Mouse (Mus musculus) lung, embryonic 16.5 days (tissue): ENCODE measurements at regions not wholly inside any gene's neighbourhood (a gene's known extent, or its start where the extent isn't known, plus 50 kb on each side); places are given as distances from the start of the nearest gene placed in this dataset.

Source experiments
- ATAC-seq: fragments of 200-750 bp; cut with Nextera tagmentation; 2 replicates; pipeline ENCODE4 v1.8.0; 2017; ENCODE audit warnings: low read depth, mild to moderate bottlenecking, moderate library complexity
- H3K27ac ChIP-seq: fragments of 300-500 bp; sonication (generic); 2 replicates; pipeline ENCODE4 v1.5.1; 2014; ENCODE audit warnings: mild to moderate bottlenecking, control low read depth, low read length
- H3K27me3 ChIP-seq: fragments of 300-500 bp; sonication (generic); 2 replicates; pipeline ENCODE4 v1.6.1; 2014; ENCODE audit warnings: low read depth, low read length, mixed read lengths; ENCODE audit not compliant: control insufficient read depth, insufficient read depth
- H3K36me3 ChIP-seq: fragments of 300-500 bp; sonication (generic); 2 replicates; pipeline ENCODE4 v1.6.1; 2014; ENCODE audit warnings: low read length; ENCODE audit not compliant: control insufficient read depth, insufficient read depth
- H3K4me1 ChIP-seq: fragments of 300-500 bp; sonication (generic); replicated peaks from 2 replicates; pipeline ENCODE4 v1.6.1; 2014; ENCODE audit warnings: low read length, mixed read lengths; ENCODE audit not compliant: control insufficient read depth, insufficient read depth
- H3K4me2 ChIP-seq: fragments of 300-500 bp; sonication (generic); 2 replicates; pipeline ENCODE4 v1.6.1; 2014; ENCODE audit warnings: low read depth, low read length, control low read depth
- H3K4me3 ChIP-seq: fragments of 300-500 bp; sonication (generic); 2 replicates; pipeline ENCODE4 v1.5.1; 2014; ENCODE audit warnings: mild to moderate bottlenecking, low read length, control low read depth
- H3K9ac ChIP-seq: fragments of 300-500 bp; sonication (generic); 2 replicates; pipeline ENCODE4 v1.6.1; 2014; ENCODE audit warnings: low read length, control low read depth
- H3K9me3 ChIP-seq: fragments of 300-500 bp; sonication (generic); 2 replicates; pipeline ENCODE4 v1.6.1; 2016; ENCODE audit warnings: low read length; ENCODE audit not compliant: control insufficient read depth
- WGBS: fragments of 180-500 bp; shearing (Covaris S2); extraction: QIAGEN DNeasy Blood & Tissue Kit; methylation state at CpG from one replicate; pipeline ENCODE4 v1.1.7; 2014; 5-methylcytosine and 5-hydroxymethylcytosine counted together

DNA sequence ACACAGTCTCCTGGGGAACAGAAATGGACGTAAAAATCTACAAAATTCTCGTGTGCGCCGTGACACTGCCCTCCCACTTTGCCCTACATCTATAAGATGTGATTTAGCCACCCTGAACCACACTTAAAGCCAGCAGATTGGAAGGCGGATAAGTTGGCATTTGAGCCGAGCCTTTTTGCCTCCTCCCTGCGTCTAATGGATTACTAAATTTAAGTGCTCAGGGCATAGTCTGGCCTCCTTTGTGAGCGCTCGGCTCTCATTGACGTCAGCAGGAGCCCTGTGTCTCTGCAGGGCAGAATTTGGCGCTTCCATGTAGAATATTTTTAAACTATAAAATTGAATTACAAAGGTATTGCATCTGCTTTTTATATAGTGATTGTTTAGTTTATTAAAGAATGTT lies 165.4 kb downstream of the Gm11077 start:
- H3K9me3 ChIP-seq = no peaks in the 10 kb centered on the region
- no peak overlapping the region for H3K4me3 ChIP-seq
- H3K36me3 ChIP-seq = no peaks in the 10 kb centered on the region
- WGBS = 45% methylated on average over 11 of the region's 11 CpGs
- no peak overlapping the region for H3K9ac ChIP-seq
- H3K4me1 ChIP-seq = peaks cover 8% of the 10 kb centered on the region
- no peak overlapping the region for H3K4me2 ChIP-seq
- no peak for ATAC-seq
- no peak overlapping the region for H3K27ac ChIP-seq
- H3K27me3 ChIP-seq = no peaks in the 10 kb centered on the region

DNA sequence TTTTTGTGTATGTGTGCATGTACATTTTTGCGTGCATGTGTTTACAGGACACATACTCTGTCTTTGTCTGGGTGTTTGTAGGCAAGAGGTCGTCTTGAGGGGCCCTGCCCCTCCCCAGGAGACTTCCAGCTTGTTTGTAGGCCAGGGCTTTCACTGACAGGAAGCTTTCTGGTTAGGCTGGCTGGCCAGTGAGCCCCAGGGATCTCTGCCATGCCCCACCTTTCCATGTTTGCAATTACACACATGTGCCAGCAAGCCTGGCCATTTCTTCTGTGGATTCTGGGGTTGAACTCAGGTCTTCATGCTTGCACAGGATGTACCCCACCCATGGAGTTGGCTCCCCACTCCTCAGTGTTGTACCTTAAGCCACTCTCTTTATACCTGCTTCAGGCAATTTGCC lies 166.4 kb downstream of the Gm11077 start:
- no peaks in the 10 kb centered on the region for H3K9me3 ChIP-seq
- H3K4me2 ChIP-seq = no peak overlapping the region
- H3K36me3 ChIP-seq = no peaks in the 10 kb centered on the region
- WGBS = 39% methylated on average over 2 of the region's 2 CpGs
- peaks cover 8% of the 10 kb centered on the region for H3K4me1 ChIP-seq
- no peak overlapping the region for H3K4me3 ChIP-seq
- H3K27me3 ChIP-seq = no peaks in the 10 kb centered on the region
- ATAC-seq = no peak
- H3K27ac ChIP-seq = no peak overlapping the region
- no peak overlapping the region for H3K9ac ChIP-seq

DNA sequence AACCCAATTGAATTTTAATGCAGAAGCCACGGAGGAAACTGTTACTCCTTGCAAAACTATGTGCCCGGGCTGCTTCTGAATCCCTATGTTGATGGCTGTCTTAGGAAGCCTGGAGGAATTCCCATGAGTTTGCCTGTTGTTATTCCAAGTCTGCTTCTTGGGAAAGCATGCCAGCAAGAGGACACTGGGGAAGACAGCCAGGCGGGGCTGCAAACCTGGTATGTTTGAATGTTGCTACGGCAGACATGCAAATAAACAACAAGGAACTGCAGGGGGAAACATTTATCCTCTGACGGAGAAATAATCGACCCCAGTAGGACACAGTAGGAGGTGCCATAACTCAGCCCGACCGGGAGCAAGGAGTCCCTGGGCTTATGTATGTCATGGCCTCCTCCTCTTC lies 168.0 kb downstream of the Gm11077 start:
- 22% methylated on average over 8 of the region's 8 CpGs for WGBS
- Histone ChIP-seq H3K27ac (no peak overlapping the region), H3K27me3 (no peaks in the 10 kb centered on the region), H3K4me1 (peaks cover 8% of the 10 kb centered on the region), H3K4me2 (peak overlapping the region; percentile 25; the same call in 1 of the 2 replicates), H3K9me3 (no peaks in the 10 kb centered on the region), H3K9ac (no peak overlapping the region), H3K36me3 (no peaks in the 10 kb centered on the region), H3K4me3 (0 out of 2 replicates have a peak overlapping the region, but pooled peaks have one; percentile 6)
- peak; percentile 66 for ATAC-seq

DNA sequence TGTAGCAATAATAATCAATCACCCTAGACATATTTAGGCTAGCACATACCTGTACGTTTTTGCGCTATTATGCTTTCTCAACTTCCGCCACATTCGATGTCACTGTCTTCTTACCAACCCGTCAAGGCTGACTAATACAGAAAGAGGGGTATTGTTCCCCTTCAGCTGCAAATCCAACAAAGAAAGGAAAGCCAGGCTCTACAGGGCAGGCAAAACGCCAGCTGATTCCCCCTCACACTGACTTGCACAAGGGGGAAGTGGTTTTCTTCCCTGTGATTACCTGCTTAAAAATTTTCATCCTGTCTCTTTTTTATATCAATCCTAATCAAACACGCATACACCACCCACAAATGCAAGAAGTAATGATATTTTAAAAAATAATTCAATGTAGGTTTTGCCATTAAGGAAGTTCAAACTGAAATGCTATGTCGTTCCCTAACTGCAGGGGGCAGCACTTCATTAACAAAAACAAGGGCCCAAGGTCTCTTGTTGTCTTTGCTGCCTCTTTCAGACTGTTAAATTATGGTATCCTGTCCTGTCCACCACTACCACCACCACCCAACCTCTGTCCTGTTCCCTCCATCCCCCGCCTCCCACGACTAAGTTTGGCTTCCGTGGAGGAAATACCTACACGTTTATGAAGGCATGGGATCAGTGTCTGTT lies 195.4 kb downstream of the Gm11077 start:
- ATAC-seq = peak; percentile 56; the same call in 1 of the 2 replicates
- H3K36me3 ChIP-seq = no peaks in the 10 kb centered on the region
- H3K27me3 ChIP-seq = no peaks in the 10 kb centered on the region
- H3K9ac ChIP-seq = no peak overlapping the region
- no peak overlapping the region for H3K4me2 ChIP-seq
- H3K27ac ChIP-seq = no peak overlapping the region
- 45% methylated on average over 12 of the region's 12 CpGs for WGBS
- no peak overlapping the region for H3K4me3 ChIP-seq
- H3K4me1 ChIP-seq = no peaks in the 10 kb centered on the region
- H3K9me3 ChIP-seq = no peaks in the 10 kb centered on the region

DNA sequence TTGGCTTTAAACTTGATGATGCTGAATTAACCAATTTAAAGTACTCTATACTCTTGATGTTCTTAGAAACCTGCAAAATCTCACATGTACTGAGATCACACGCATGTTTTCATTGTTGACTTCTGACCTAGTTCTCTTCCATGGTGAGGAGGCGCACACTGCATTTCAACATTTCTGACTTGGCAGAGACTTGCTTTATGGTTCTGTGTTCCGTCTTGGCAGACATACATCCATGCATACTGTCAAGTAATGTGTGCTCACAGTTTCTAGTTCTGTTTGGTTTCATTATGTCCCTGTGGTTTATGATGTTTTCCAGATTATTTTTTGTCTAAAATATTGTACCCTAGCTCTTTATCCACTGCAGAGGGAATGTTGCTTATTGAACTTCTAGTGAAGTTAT lies 198.5 kb downstream of the Gm11077 start:
- no peak overlapping the region for H3K4me3 ChIP-seq
- 71% methylated on average over 3 of the region's 3 CpGs for WGBS
- no peak overlapping the region for H3K9ac ChIP-seq
- no peak overlapping the region for H3K27ac ChIP-seq
- no peaks in the 10 kb centered on the region for H3K9me3 ChIP-seq
- no peaks in the 10 kb centered on the region for H3K27me3 ChIP-seq
- peak; percentile 69 for ATAC-seq
- no peak overlapping the region for H3K4me2 ChIP-seq
- H3K4me1 ChIP-seq = no peaks in the 10 kb centered on the region
- H3K36me3 ChIP-seq = no peaks in the 10 kb centered on the region

DNA sequence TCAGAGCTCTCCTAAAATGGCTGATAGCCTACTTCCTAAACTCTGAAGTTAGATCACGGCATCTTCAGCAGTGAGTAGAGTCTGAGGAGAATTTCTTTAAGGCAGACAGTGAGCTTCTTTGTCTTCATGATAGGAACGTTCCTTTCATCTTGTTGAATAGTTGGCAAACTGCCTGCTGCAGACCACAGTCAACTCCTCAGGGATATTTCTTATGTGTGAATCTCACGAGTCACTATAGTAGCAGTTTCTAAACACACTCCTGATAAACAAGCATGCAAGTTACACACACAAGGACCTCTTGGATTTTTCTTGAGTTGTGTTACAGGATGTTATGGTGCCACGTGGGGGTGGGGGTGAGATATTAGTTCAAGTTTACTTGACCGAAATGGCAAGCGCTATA lies 205.2 kb downstream of the Gm11077 start:
- Histone ChIP-seq H3K4me2 (no peak overlapping the region), H3K9ac (no peak overlapping the region), H3K4me3 (no peak overlapping the region), H3K4me1 (no peaks in the 10 kb centered on the region), H3K27me3 (no peaks in the 10 kb centered on the region), H3K27ac (no peak overlapping the region), H3K36me3 (no peaks in the 10 kb centered on the region), H3K9me3 (no peaks in the 10 kb centered on the region)
- 40% methylated on average over 6 of the region's 6 CpGs for WGBS
- no peak for ATAC-seq

DNA sequence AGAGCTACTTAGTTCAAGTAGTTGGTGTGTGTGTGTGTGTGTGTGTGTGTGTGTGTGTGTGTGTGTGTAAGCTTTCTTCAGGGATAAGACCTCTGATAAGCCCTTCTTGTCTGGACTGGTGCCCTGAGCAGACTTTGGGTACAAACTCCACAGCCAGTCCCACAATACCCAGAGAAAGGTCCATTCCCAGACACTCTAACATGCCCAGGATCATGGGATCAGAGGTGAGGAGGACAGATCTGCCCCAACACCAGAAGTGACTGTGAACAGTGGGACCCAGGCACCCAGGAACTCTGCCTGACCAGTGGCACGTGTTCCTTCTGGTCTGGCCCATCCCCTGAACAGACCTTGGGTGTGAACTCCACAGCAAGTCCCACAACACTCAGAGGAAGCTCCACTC lies 208.9 kb downstream of the Gm11077 start:
- Histone ChIP-seq H3K9me3 (no peaks in the 10 kb centered on the region), H3K9ac (no peak overlapping the region), H3K36me3 (no peaks in the 10 kb centered on the region), H3K27ac (no peak overlapping the region), H3K4me2 (no peak overlapping the region), H3K4me1 (no peaks in the 10 kb centered on the region), H3K4me3 (no peak overlapping the region), H3K27me3 (no peaks in the 10 kb centered on the region)
- no peak; the same call in 1 of the 2 replicates for ATAC-seq
- 95% methylated on average over 1 of the region's 1 CpGs for WGBS

DNA sequence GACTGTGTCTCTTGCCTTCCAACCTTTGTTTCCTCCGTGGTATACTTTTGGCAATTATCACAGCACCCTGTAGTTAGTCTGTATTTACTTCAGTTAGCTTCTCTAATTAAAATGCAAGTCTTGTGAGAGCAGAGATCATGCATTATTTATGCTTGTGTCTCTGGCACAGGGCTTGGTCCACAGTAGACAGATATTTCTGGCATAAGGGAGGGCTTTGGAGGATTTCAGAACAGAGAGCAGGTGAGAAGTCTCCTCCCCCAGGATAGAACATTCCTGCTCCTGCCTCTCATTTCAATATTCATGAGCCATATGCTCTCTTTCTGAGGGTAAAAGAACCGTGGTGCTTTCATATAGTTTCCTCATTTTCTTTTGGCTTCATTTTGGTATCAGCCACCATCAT lies 217.6 kb downstream of the Gm11077 start:
- 61% methylated on average over 2 of the region's 2 CpGs for WGBS
- Histone ChIP-seq H3K4me3 (no peak overlapping the region), H3K27ac (no peak overlapping the region), H3K4me2 (no peak overlapping the region), H3K27me3 (no peaks in the 10 kb centered on the region), H3K9me3 (no peaks in the 10 kb centered on the region), H3K9ac (no peak overlapping the region), H3K36me3 (no peaks in the 10 kb centered on the region), H3K4me1 (no peaks in the 10 kb centered on the region)
- ATAC-seq = no peak

DNA sequence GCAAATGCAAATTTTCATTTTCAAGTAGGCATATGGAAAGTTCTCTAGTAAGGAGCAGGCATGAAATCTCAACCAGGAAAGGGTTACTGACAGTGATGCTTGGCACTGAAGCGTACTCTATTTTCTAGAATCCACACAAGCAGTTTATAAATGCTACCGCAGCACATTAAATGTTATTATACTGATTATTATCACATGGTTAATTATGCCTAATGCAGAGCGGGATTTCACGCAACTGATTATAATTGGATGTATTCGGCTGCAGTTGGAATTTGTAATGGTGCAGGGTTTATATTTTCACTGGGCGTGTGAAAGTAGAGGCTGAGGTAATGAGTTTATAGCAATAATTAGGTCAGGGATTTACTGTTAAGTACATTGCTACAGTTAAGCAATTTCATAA lies 221.4 kb downstream of the Gm11077 start:
- ATAC-seq = no peak
- WGBS = 85% methylated on average over 6 of the region's 6 CpGs
- no peaks in the 10 kb centered on the region for H3K9me3 ChIP-seq

DNA sequence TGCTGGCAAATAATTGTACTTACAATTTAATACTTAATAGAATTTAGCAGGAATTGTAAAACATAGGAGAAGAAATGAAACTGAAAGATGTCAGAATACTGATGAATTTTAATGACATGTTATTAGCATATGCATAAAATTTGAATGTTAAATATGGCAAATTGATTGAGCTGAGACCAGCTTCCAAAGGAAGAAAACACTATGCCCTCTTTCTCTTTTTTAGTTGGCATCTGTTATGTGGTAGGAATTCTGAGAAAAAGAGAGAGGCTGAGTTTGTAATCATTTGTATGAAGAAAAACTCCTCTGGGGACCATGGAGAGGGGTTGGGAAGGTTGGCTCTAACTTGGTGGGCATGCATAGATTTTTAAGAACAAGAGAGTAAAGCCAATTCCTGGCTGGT lies 224.2 kb downstream of the Gm11077 start:
- no peaks in the 10 kb centered on the region for H3K9me3 ChIP-seq
- ATAC-seq = no peak
- H3K4me1 ChIP-seq = no peaks in the 10 kb centered on the region; the same call in 1 of the 2 replicates
- H3K27me3 ChIP-seq = no peaks in the 10 kb centered on the region
- H3K4me2 ChIP-seq = no peak overlapping the region
- no peak overlapping the region for H3K4me3 ChIP-seq
- H3K9ac ChIP-seq = no peak overlapping the region
- no peak overlapping the region for H3K27ac ChIP-seq
- no peaks in the 10 kb centered on the region for H3K36me3 ChIP-seq

More for the DNA sequence above, 221.4 kb downstream of the Gm11077 start:
- H3K27me3 ChIP-seq = no peaks in the 10 kb centered on the region
- no peak overlapping the region for H3K9ac ChIP-seq
- H3K27ac ChIP-seq = no peak overlapping the region
- no peaks in the 10 kb centered on the region for H3K36me3 ChIP-seq
- no peak overlapping the region for H3K4me2 ChIP-seq
- H3K4me1 ChIP-seq = no peaks in the 10 kb centered on the region
- H3K4me3 ChIP-seq = no peak overlapping the region
